Mouse (Mus musculus) lung, postnatal 36 days (tissue): Measurements from ENCODE around the gene Rpn1.
A peak's percentile ranks its signal among the peaks of the same experiment; 100 is the strongest.

Experiments
- DNase-seq: peaks from one replicate; pipeline ENCODE4 v3.0.0; 2022; ENCODE audit warnings: mixed read lengths

Gene Rpn1

GRCm38 (mm10) chr6:88123150-88123857, 39.0 kb downstream of the Rpn1 start:
- no peak for DNase-seq

GRCm38 (mm10) chr6:88123858-88124261, 39.6 kb downstream of the Rpn1 start:
- peak; percentile 89 for DNase-seq

- DNase-seq: no peak
Measured at GRCm38 (mm10) chr6:88124551-88124950, 40.3 kb downstream of the Rpn1 start.

GRCm38 (mm10) chr6:88125815-88126214, 41.5 kb downstream of the Rpn1 start:
- peak; percentile 42 for DNase-seq

GRCm38 (mm10) chr6:88131521-88131920, 47.2 kb downstream of the Rpn1 start:
- DNase-seq: no peak

GRCm38 (mm10) chr6:88132051-88132450, 47.8 kb downstream of the Rpn1 start:
- no peak for DNase-seq

- DNase-seq: no peak
Measured at GRCm38 (mm10) chr6:88133061-88133460, 48.8 kb downstream of the Rpn1 start.

GRCm38 (mm10) chr6:88133878-88134277, 49.6 kb downstream of the Rpn1 start:
- peak; percentile 74 for DNase-seq

GRCm38 (mm10) chr6:88136201-88136631, 51.9 kb downstream of the Rpn1 start:
- DNase-seq: peak; percentile 86

- peak; percentile 65 for DNase-seq
Measured at GRCm38 (mm10) chr6:88138485-88138884, 54.2 kb downstream of the Rpn1 start.

- DNase-seq: peak; percentile 83
Measured at GRCm38 (mm10) chr6:88140264-88140663, 56.0 kb downstream of the Rpn1 start.

- no peak for DNase-seq
Measured at GRCm38 (mm10) chr6:88145793-88146192, 61.5 kb downstream of the Rpn1 start.

GRCm38 (mm10) chr6:88146576-88146975, 62.3 kb downstream of the Rpn1 start:
- peak; percentile 76 for DNase-seq

GRCm38 (mm10) chr6:88147411-88148003, 63.2 kb downstream of the Rpn1 start:
- peak; percentile 91 for DNase-seq

GRCm38 (mm10) chr6:88151335-88151734, 67.1 kb downstream of the Rpn1 start:
- DNase-seq: no peak

- DNase-seq: peak; percentile 88
Measured at GRCm38 (mm10) chr6:88152127-88152705, 67.9 kb downstream of the Rpn1 start.

GRCm38 (mm10) chr6:88152979-88153378, 68.7 kb downstream of the Rpn1 start:
- DNase-seq: no peak
